Mouse (Mus musculus): ENCODE measurements at regions not wholly inside any gene's neighbourhood (a gene's known extent, or its start where the extent isn't known, plus 50 kb on each side); places are given as distances from the start of the nearest gene placed in this dataset.

GRCm38 (mm10) chr1:43633246-43633645, 97.2 kb upstream of the 1500015O10Rik start:
- intact Hi-C loops (cut with DNase I), result no loop called here

GRCm38 (mm10) chr1:43635718-43636117, 94.7 kb upstream of the 1500015O10Rik start:
- intact Hi-C loops (cut with DNase I), result loop anchor here (5.0 kb wide), 1 partner anchor 338 kb away; no protein-coding TSS in a partner anchor
- DNase-seq (ENCODE audit: low spot score in 2 of 2), result peak; percentile 7 to 13

More at GRCm38 (mm10) chr1:43633246-43633645, 97.2 kb upstream of the 1500015O10Rik start:
- DNase-seq (ENCODE audit: low spot score in 2 of 2), result no peak

GRCm38 (mm10) chr1:43637956-43638355, 92.4 kb upstream of the 1500015O10Rik start:
- DNase-seq (ENCODE audit: low spot score in 2 of 2), result peak in 1 of 2 experiments; percentile 8
- intact Hi-C loops (cut with DNase I), result loop anchor here (5.0 kb wide), 1 partner anchor 341 kb away; no protein-coding TSS in a partner anchor

- intact Hi-C loops (cut with DNase I), result no loop called here
- no peak for DNase-seq (ENCODE audit: low spot score in 2 of 2)
Measured at GRCm38 (mm10) chr1:43672031-43672430, 58.4 kb upstream of the 1500015O10Rik start.
